Mouse (Mus musculus): ENCODE measurements around the gene Tbk1. TPM values are rescaled to one million over a fixed set of nuclear protein-coding genes. Genes with fewer than 3 reads are reported as not detected.

The Tbk1 gene
- polyA plus RNA-seq, 2 experiments: 13.6 to 17.1 TPM

GRCm38 (mm10) chr10:121571511-121572147 lies 15.0 kb downstream of the Tbk1 start:
- Histone ChIP-seq H3K4me1 (replicated peaks; ENCODE audit: control insufficient read depth in 2 of 2, insufficient read depth in 2 of 2, low read length in 1 of 2) (peaks cover 26 to 33% of the 10 kb centered on the region in 2 experiments), H3K36me3 (replicated peaks; ENCODE audit: control insufficient read depth, insufficient read depth, low read depth) (peaks cover 48% of the 10 kb centered on the region), H3K9me3 (ENCODE audit: control insufficient read depth, low read length) (peaks cover 4% of the 10 kb centered on the region), H3K27me3 (ENCODE audit: control insufficient read depth, insufficient read depth, low read length) (no peaks in the 10 kb centered on the region), H3K9ac (replicated peaks) (no peak overlapping the region), H3K4me3 (ENCODE audit: insufficient read depth in 1 of 2, low read depth in 2 of 2, low read length in 2 of 2) (no peak overlapping the region), H3K4me2 (ENCODE audit: low read depth) (no peak overlapping the region), H3K27ac (no peak overlapping the region)
- WGBS (ENCODE audit: insufficient replicate concordance): 92% methylated on average over 22 of the region's 22 CpGs
- no peak for DNase-seq (ENCODE audit: low read depth in 3 of 3, low spot score in 3 of 3)
- no peak for ATAC-seq (ENCODE audit: insufficient read depth)
- TF ChIP-seq EP300 (IDR thresholded peaks at IDR 0.05; ENCODE audit: low read depth): no peak

DNA sequence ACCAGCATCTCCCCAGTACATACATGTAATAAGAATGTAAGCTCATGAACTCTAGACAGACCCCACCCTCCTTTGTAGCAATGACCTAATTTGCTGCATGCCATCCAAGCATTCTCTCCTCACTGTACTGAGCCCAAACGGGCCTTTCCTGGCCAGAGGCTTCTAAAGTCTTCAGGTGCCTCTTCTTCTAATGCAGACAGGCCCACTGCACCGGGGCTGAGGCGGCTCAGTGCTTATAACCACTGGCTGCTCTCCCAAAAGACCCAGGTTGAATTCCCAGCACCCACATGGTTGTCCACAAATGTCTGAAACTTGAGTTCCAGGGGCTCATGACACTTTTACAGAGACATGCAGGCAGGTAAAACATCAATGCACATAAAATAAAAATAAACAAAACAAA lies 15.6 kb downstream of the Tbk1 start:
- no peak for DNase-seq (ENCODE audit: low read depth in 3 of 3, low spot score in 3 of 3)
- Histone ChIP-seq H3K27me3 (ENCODE audit: control insufficient read depth, insufficient read depth, low read length) (no peaks in the 10 kb centered on the region), H3K4me2 (ENCODE audit: low read depth) (no peak overlapping the region), H3K36me3 (replicated peaks; ENCODE audit: control insufficient read depth, insufficient read depth, low read depth) (peaks cover 48% of the 10 kb centered on the region), H3K4me1 (replicated peaks; ENCODE audit: control insufficient read depth in 2 of 2, insufficient read depth in 2 of 2, low read length in 1 of 2) (peaks cover 26 to 33% of the 10 kb centered on the region in 2 experiments), H3K27ac (no peak overlapping the region), H3K4me3 (ENCODE audit: insufficient read depth in 1 of 2, low read depth in 2 of 2, low read length in 2 of 2) (no peak overlapping the region), H3K9ac (replicated peaks) (no peak overlapping the region), H3K9me3 (ENCODE audit: control insufficient read depth, low read length) (peaks cover 4% of the 10 kb centered on the region)
- 87% methylated on average over 3 of the region's 3 CpGs for WGBS (ENCODE audit: insufficient replicate concordance)
- TF ChIP-seq EP300 (IDR thresholded peaks at IDR 0.05; ENCODE audit: low read depth) (no peak), CTCF (IDR thresholded peaks at IDR 0.05; ENCODE audit: low read depth) (no peak)
- no peak for ATAC-seq (ENCODE audit: insufficient read depth)

GRCm38 (mm10) chr10:121569796-121570195 lies 16.8 kb downstream of the Tbk1 start:
- no peak for DNase-seq (ENCODE audit: low read depth in 3 of 3, low spot score in 3 of 3)
- peaks cover 48% of the 10 kb centered on the region for H3K36me3 ChIP-seq (replicated peaks; ENCODE audit: control insufficient read depth, insufficient read depth, low read depth)
- peaks cover 26 to 34% of the 10 kb centered on the region in 2 experiments for H3K4me1 ChIP-seq (replicated peaks; ENCODE audit: control insufficient read depth in 2 of 2, insufficient read depth in 2 of 2, low read length in 1 of 2)
- no peak for ATAC-seq (ENCODE audit: insufficient read depth)
- peak overlapping the region; percentile 38 for H3K9ac ChIP-seq (replicated peaks)
- TF ChIP-seq EP300 (IDR thresholded peaks at IDR 0.05; ENCODE audit: low read depth) (no peak), CTCF (IDR thresholded peaks at IDR 0.05; ENCODE audit: low read depth) (no peak)
- H3K4me3 ChIP-seq (ENCODE audit: insufficient read depth in 1 of 2, low read depth in 2 of 2, low read length in 2 of 2): no peak overlapping the region
- peak overlapping the region; percentile 67 for H3K4me2 ChIP-seq (ENCODE audit: low read depth)
- no peaks in the 10 kb centered on the region for H3K27me3 ChIP-seq (ENCODE audit: control insufficient read depth, insufficient read depth, low read length)
- WGBS (ENCODE audit: insufficient replicate concordance): 69% methylated on average over 6 of the region's 6 CpGs
- peak overlapping the region; percentile 95 for H3K27ac ChIP-seq
- H3K9me3 ChIP-seq (ENCODE audit: control insufficient read depth, low read length): peaks cover 4% of the 10 kb centered on the region

DNA sequence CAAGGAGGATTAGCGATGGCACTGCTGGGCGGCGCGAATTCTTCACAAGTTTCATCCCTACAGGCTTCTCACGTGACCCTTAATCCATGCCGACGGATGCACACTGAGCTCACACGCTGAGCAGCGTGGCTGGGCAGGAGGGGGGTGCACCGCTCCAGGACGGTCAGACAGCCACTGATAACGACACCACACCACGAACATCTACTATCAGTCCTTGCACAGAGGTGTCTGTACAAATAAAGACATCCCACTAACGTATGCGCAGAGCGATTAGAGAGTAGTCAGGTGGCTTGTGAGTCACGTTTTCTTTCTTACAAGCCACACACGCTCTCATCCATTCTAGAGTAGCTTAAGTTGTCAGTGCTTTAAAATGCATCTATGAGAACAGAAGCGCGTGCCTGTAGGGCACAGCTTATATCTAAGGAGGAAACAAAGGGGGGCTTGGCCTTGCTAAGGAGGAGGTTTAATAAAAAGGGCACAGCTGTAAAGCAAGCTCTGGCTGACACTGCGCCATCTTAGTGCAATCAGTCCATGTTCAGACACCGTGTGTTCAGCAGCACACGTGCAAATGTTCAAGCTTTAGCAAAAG lies 17.5 kb downstream of the Tbk1 start:
- Histone ChIP-seq H3K36me3 (replicated peaks; ENCODE audit: control insufficient read depth, insufficient read depth, low read depth) (peaks cover 46% of the 10 kb centered on the region), H3K9me3 (ENCODE audit: control insufficient read depth, low read length) (peaks cover 4% of the 10 kb centered on the region), H3K4me2 (ENCODE audit: low read depth) (peak overlapping the region; percentile 67), H3K27ac (peak overlapping the region; percentile 95), H3K9ac (replicated peaks) (peak overlapping the region; percentile 38), H3K4me1 (replicated peaks; ENCODE audit: control insufficient read depth in 2 of 2, insufficient read depth in 2 of 2, low read length in 1 of 2) (peaks cover 26 to 35% of the 10 kb centered on the region in 2 experiments), H3K4me3 (ENCODE audit: insufficient read depth in 1 of 2, low read depth in 2 of 2, low read length in 2 of 2) (peak overlapping the region in 1 of 2 experiments; percentile 21; a peak in 1 of 4 replicates), H3K27me3 (ENCODE audit: control insufficient read depth, insufficient read depth, low read length) (no peaks in the 10 kb centered on the region)
- ATAC-seq (ENCODE audit: insufficient read depth): peak; percentile 100
- WGBS (ENCODE audit: insufficient replicate concordance): 10% methylated on average over 23 of the region's 23 CpGs
- peak; percentile 87 to 94 (median 89) for DNase-seq (ENCODE audit: low read depth in 3 of 3, low spot score in 3 of 3)
- TF ChIP-seq EP300 (IDR thresholded peaks at IDR 0.05; ENCODE audit: low read depth) (peak; percentile 99), CTCF (IDR thresholded peaks at IDR 0.05; ENCODE audit: low read depth) (no peak)

DNA sequence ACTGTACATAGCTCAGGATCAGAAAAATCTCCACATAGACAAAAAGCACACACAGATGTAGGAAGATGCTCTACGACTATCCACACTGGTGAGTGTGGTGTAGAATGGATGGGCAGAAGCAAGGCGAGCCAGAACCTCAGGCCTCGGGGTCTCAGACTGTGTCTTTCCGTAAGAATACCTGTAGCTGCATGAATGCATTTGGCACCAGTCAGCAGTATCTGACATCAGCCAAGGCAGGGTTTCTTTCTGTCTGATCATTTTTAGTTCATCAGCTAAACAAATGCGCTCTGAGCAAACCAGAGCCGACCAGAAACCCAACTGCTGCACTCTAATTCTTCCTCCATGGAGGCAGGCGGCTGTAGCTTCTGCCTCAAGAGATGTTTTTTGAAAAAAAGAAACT lies 18.1 kb downstream of the Tbk1 start:
- 72% methylated on average over 7 of the region's 7 CpGs for WGBS (ENCODE audit: insufficient replicate concordance)
- ATAC-seq (ENCODE audit: insufficient read depth): no peak

More for the DNA sequence above, 18.1 kb downstream of the Tbk1 start:
- peak overlapping the region; percentile 67 for H3K4me2 ChIP-seq (ENCODE audit: low read depth)
- peaks cover 4% of the 10 kb centered on the region for H3K9me3 ChIP-seq (ENCODE audit: control insufficient read depth, low read length)
- H3K36me3 ChIP-seq (replicated peaks; ENCODE audit: control insufficient read depth, insufficient read depth, low read depth): peaks cover 52% of the 10 kb centered on the region
- H3K4me1 ChIP-seq (replicated peaks; ENCODE audit: control insufficient read depth in 2 of 2, insufficient read depth in 2 of 2, low read length in 1 of 2): peaks cover 26 to 35% of the 10 kb centered on the region in 2 experiments
- H3K27ac ChIP-seq: peak overlapping the region; percentile 88
- peak overlapping the region in 1 of 2 experiments; percentile 18; a peak in 1 of 4 replicates for H3K4me3 ChIP-seq (ENCODE audit: insufficient read depth in 1 of 2, low read depth in 2 of 2, low read length in 2 of 2)
- H3K9ac ChIP-seq (replicated peaks): peak overlapping the region; percentile 47
- DNase-seq (ENCODE audit: low read depth in 3 of 3, low spot score in 3 of 3): no peak
- no peak for TF ChIP-seq EP300 (IDR thresholded peaks at IDR 0.05; ENCODE audit: low read depth)
- TF ChIP-seq CTCF (IDR thresholded peaks at IDR 0.05; ENCODE audit: low read depth): no peak
- no peaks in the 10 kb centered on the region for H3K27me3 ChIP-seq (ENCODE audit: control insufficient read depth, insufficient read depth, low read length)
